Mouse (Mus musculus) R1 (cell line): ENCODE data around the gene Tas2r137.

Experiments used
- DNase-seq: peaks from one replicate; pipeline ENCODE4 v3.0.0-alpha.2; 2018; ENCODE audit warnings: low read depth, low spot score

Tas2r137 gene

GRCm38 (mm10) chr6:40490933-40491332, at the start of gene Tas2r137:
Gene Tas2r137, plus strand, starts transcription at chr6:40491233.
- DNase-seq = no peak

- no peak for DNase-seq
Observed at GRCm38 (mm10) chr6:40441276-40441675, 49.8 kb upstream of the Tas2r137 start.

- peak; percentile 16 for DNase-seq
Observed at GRCm38 (mm10) chr6:40441755-40442154, 49.3 kb upstream of the Tas2r137 start.

- no peak for DNase-seq
Observed at GRCm38 (mm10) chr6:40443281-40443928, 47.6 kb upstream of the Tas2r137 start.

GRCm38 (mm10) chr6:40448626-40449025, 42.4 kb upstream of the Tas2r137 start:
- no peak for DNase-seq

GRCm38 (mm10) chr6:40454436-40455041, 36.5 kb upstream of the Tas2r137 start:
- peak; percentile 42 for DNase-seq

GRCm38 (mm10) chr6:40465710-40466109, 25.3 kb upstream of the Tas2r137 start:
- DNase-seq = peak; percentile 14

GRCm38 (mm10) chr6:40470916-40471719, 19.9 kb upstream of the Tas2r137 start, which contains the start of gene Ssbp1:
Gene Ssbp1, plus strand, starts transcription at chr6:40471352.
- DNase-seq = peak; percentile 96

GRCm38 (mm10) chr6:40471720-40472010, 19.4 kb upstream of the Tas2r137 start:
- no peak for DNase-seq

GRCm38 (mm10) chr6:40476132-40476531, 14.9 kb upstream of the Tas2r137 start:
- no peak for DNase-seq

- peak; percentile 19 for DNase-seq
Observed at GRCm38 (mm10) chr6:40479705-40480104, 11.3 kb upstream of the Tas2r137 start.

- no peak for DNase-seq
Observed at GRCm38 (mm10) chr6:40482318-40482717, 8.7 kb upstream of the Tas2r137 start.

- no peak for DNase-seq
Observed at GRCm38 (mm10) chr6:40493229-40493628, 2.2 kb downstream of the Tas2r137 start, which contains the start of gene Tas2r108. Gene Tas2r108, plus strand, starts transcription at chr6:40493529.

GRCm38 (mm10) chr6:40519408-40519807, 28.4 kb downstream of the Tas2r137 start, which contains the start of gene Prss37:
Gene Prss37, minus strand, starts transcription at chr6:40519508.
- no peak for DNase-seq
